Mouse (Mus musculus): Measurements from ENCODE around the gene Rpl22.

Rpl22 gene

GRCm38 (mm10) chr4:152325574-152326411 is at the start of gene Rpl22:
TSS of gene Rpl22 (plus strand) at chr4:152325742.
- DNase-seq (ENCODE audit: low read depth) = peak; percentile 99

- DNase-seq (ENCODE audit: low read depth) = no peak
Observed at GRCm38 (mm10) chr4:152276389-152277347, 48.9 kb upstream of the Rpl22 start.

GRCm38 (mm10) chr4:152277916-152278315 is 47.6 kb upstream of the Rpl22 start:
- DNase-seq (ENCODE audit: low read depth) = no peak

- no peak for DNase-seq (ENCODE audit: low read depth)
Observed at GRCm38 (mm10) chr4:152278986-152279385, 46.6 kb upstream of the Rpl22 start.

GRCm38 (mm10) chr4:152281601-152282000 is 43.9 kb upstream of the Rpl22 start:
- no peak for DNase-seq (ENCODE audit: low read depth)

GRCm38 (mm10) chr4:152282721-152283120 is 42.8 kb upstream of the Rpl22 start:
- DNase-seq (ENCODE audit: low read depth) = no peak

- no peak for DNase-seq (ENCODE audit: low read depth)
Observed at GRCm38 (mm10) chr4:152283186-152283950, 42.2 kb upstream of the Rpl22 start.

- DNase-seq (ENCODE audit: low read depth) = peak; percentile 59
Observed at GRCm38 (mm10) chr4:152285505-152285904, 40.0 kb upstream of the Rpl22 start.

- no peak for DNase-seq (ENCODE audit: low read depth)
Observed at GRCm38 (mm10) chr4:152286183-152286582, 39.4 kb upstream of the Rpl22 start.

- peak; percentile 34 for DNase-seq (ENCODE audit: low read depth)
Observed at GRCm38 (mm10) chr4:152286887-152287286, 38.7 kb upstream of the Rpl22 start.

GRCm38 (mm10) chr4:152287317-152288120 is 38.0 kb upstream of the Rpl22 start:
- no peak for DNase-seq (ENCODE audit: low read depth)

GRCm38 (mm10) chr4:152288398-152288945 is 37.1 kb upstream of the Rpl22 start:
- DNase-seq (ENCODE audit: low read depth) = no peak

GRCm38 (mm10) chr4:152290385-152290784 is 35.2 kb upstream of the Rpl22 start:
- no peak for DNase-seq (ENCODE audit: low read depth)

- no peak for DNase-seq (ENCODE audit: low read depth)
Observed at GRCm38 (mm10) chr4:152290991-152291390, 34.6 kb upstream of the Rpl22 start.

GRCm38 (mm10) chr4:152291562-152291961 is 34.0 kb upstream of the Rpl22 start, which contains the start of gene Hes3:
TSS of gene Hes3 (minus strand) at chr4:152291662.
- no peak for DNase-seq (ENCODE audit: low read depth)

- no peak for DNase-seq (ENCODE audit: low read depth)
Observed at GRCm38 (mm10) chr4:152292102-152292765, 33.3 kb upstream of the Rpl22 start.

GRCm38 (mm10) chr4:152294188-152294929 is 31.2 kb upstream of the Rpl22 start:
- DNase-seq (ENCODE audit: low read depth) = peak; percentile 94

GRCm38 (mm10) chr4:152295916-152296315 is 29.6 kb upstream of the Rpl22 start:
- DNase-seq (ENCODE audit: low read depth) = peak; percentile 84

GRCm38 (mm10) chr4:152296371-152296770 is 29.2 kb upstream of the Rpl22 start:
- no peak for DNase-seq (ENCODE audit: low read depth)
